Mouse (Mus musculus): ENCODE data around the gene Cdk9. TPM values are rescaled to one million over a fixed set of nuclear protein-coding genes. Genes with fewer than 3 reads are reported as not detected.
A peak's percentile ranks its signal among the peaks of the same experiment; 100 is the strongest.

Gene Cdk9
- polyA plus RNA-seq, 1 experiment from 2014 or later, result 98.3 TPM

GRCm38 (mm10) chr2:32694691-32695090 is 18.2 kb downstream of the Cdk9 start:
- no peak for DNase-seq (ENCODE audit: low spot score)
- Histone ChIP-seq H3K27me3 (ENCODE audit: control insufficient read depth, insufficient read depth, low read length) (no peaks in the 10 kb centered on the region), H3K27ac (replicated peaks; ENCODE audit: low read depth, low read length) (no peak overlapping the region), H3K36me3 (ENCODE audit: control insufficient read depth, insufficient read depth, low read length) (no peaks in the 10 kb centered on the region), H3K4me1 (ENCODE audit: control insufficient read depth, insufficient read depth, low read length) (peaks cover 3% of the 10 kb centered on the region; the same call in 1 of the 2 replicates), H3K4me2 (ENCODE audit: low read depth, severe bottlenecking) (peak overlapping the region; percentile 79; the same call in 1 of the 2 replicates), H3K4me3 (ENCODE audit: low read depth, low read length) (peak overlapping the region; percentile 61; the same call in 1 of the 2 replicates), H3K9ac (ENCODE audit: low read length) (peak overlapping the region; percentile 5; the same call in 1 of the 2 replicates), H3K9me3 (ENCODE audit: control insufficient read depth, low read length) (no peaks in the 10 kb centered on the region)
- no peak for ATAC-seq (ENCODE audit: insufficient number of reproducible peaks, low FRiP score, low TSS enrichment, low read depth)
- WGBS, result 89% methylated on average over 12 of the region's 12 CpGs

GRCm38 (mm10) chr2:32693823-32694411 is 19.0 kb downstream of the Cdk9 start:
- Histone ChIP-seq H3K27ac (replicated peaks; ENCODE audit: low read depth, low read length) (0 out of 2 replicates have a peak overlapping the region, but pooled peaks have one; percentile 1), H3K27me3 (ENCODE audit: control insufficient read depth, insufficient read depth, low read length) (no peaks in the 10 kb centered on the region), H3K9ac (ENCODE audit: low read length) (peak overlapping the region; percentile 84), H3K36me3 (ENCODE audit: control insufficient read depth, insufficient read depth, low read length) (no peaks in the 10 kb centered on the region), H3K4me1 (ENCODE audit: control insufficient read depth, insufficient read depth, low read length) (peaks cover 3% of the 10 kb centered on the region; the same call in 1 of the 2 replicates), H3K4me2 (ENCODE audit: low read depth, severe bottlenecking) (peak overlapping the region; percentile 79), H3K4me3 (ENCODE audit: low read depth, low read length) (peak overlapping the region; percentile 61), H3K9me3 (ENCODE audit: control insufficient read depth, low read length) (no peaks in the 10 kb centered on the region)
- DNase-seq (ENCODE audit: low spot score) (peak; percentile 99), ATAC-seq (ENCODE audit: insufficient number of reproducible peaks, low FRiP score, low TSS enrichment, low read depth) (peak; percentile 96)
- WGBS, result under 1% methylated on average over 51 of the region's 51 CpGs

- WGBS, result 29% methylated on average over 7 of the region's 7 CpGs
- no peaks in the 10 kb centered on the region for H3K36me3 ChIP-seq (ENCODE audit: control insufficient read depth, insufficient read depth, low read length)
- ATAC-seq (ENCODE audit: insufficient number of reproducible peaks, low FRiP score, low TSS enrichment, low read depth), result no peak
- no peaks in the 10 kb centered on the region for H3K27me3 ChIP-seq (ENCODE audit: control insufficient read depth, insufficient read depth, low read length)
- peak overlapping the region; percentile 84; the same call in 1 of the 2 replicates for H3K9ac ChIP-seq (ENCODE audit: low read length)
- peak overlapping the region; percentile 61 for H3K4me3 ChIP-seq (ENCODE audit: low read depth, low read length)
- H3K9me3 ChIP-seq (ENCODE audit: control insufficient read depth, low read length), result no peaks in the 10 kb centered on the region
- H3K4me2 ChIP-seq (ENCODE audit: low read depth, severe bottlenecking), result peak overlapping the region; percentile 79
- no peak for DNase-seq (ENCODE audit: low spot score)
- peaks cover 3% of the 10 kb centered on the region; the same call in 1 of the 2 replicates for H3K4me1 ChIP-seq (ENCODE audit: control insufficient read depth, insufficient read depth, low read length)
- no peak overlapping the region for H3K27ac ChIP-seq (replicated peaks; ENCODE audit: low read depth, low read length)
These were observed 19.6 kb downstream of the Cdk9 start for GRCm38 (mm10) chr2:32693282-32693681.

GRCm38 (mm10) chr2:32692496-32692895 is 20.4 kb downstream of the Cdk9 start:
- DNase-seq (ENCODE audit: low spot score) (no peak), ATAC-seq (ENCODE audit: insufficient number of reproducible peaks, low FRiP score, low TSS enrichment, low read depth) (no peak)
- WGBS, result 96% methylated on average over 14 of the region's 14 CpGs
- H3K27me3 ChIP-seq (ENCODE audit: control insufficient read depth, insufficient read depth, low read length), result no peaks in the 10 kb centered on the region
- no peak overlapping the region for H3K4me3 ChIP-seq (ENCODE audit: low read depth, low read length)
- H3K4me2 ChIP-seq (ENCODE audit: low read depth, severe bottlenecking), result no peak overlapping the region; the same call in 1 of the 2 replicates
- no peaks in the 10 kb centered on the region for H3K9me3 ChIP-seq (ENCODE audit: control insufficient read depth, low read length)
- no peak overlapping the region for H3K27ac ChIP-seq (replicated peaks; ENCODE audit: low read depth, low read length)
- H3K36me3 ChIP-seq (ENCODE audit: control insufficient read depth, insufficient read depth, low read length), result peaks cover 3% of the 10 kb centered on the region; the same call in 1 of the 2 replicates
- no peak overlapping the region for H3K9ac ChIP-seq (ENCODE audit: low read length)
- H3K4me1 ChIP-seq (ENCODE audit: control insufficient read depth, insufficient read depth, low read length), result peaks cover 3% of the 10 kb centered on the region; the same call in 1 of the 2 replicates

- H3K4me2 ChIP-seq (ENCODE audit: low read depth, severe bottlenecking), result no peak overlapping the region
- no peaks in the 10 kb centered on the region for H3K27me3 ChIP-seq (ENCODE audit: control insufficient read depth, insufficient read depth, low read length)
- no peaks in the 10 kb centered on the region for H3K9me3 ChIP-seq (ENCODE audit: control insufficient read depth, low read length)
- H3K9ac ChIP-seq (ENCODE audit: low read length), result no peak overlapping the region
- no peak overlapping the region for H3K27ac ChIP-seq (replicated peaks; ENCODE audit: low read depth, low read length)
- no peak overlapping the region for H3K4me3 ChIP-seq (ENCODE audit: low read depth, low read length)
- ATAC-seq (ENCODE audit: insufficient number of reproducible peaks, low FRiP score, low TSS enrichment, low read depth) (no peak), DNase-seq (ENCODE audit: low spot score) (no peak)
- 83% methylated on average over 11 of the region's 11 CpGs for WGBS
- H3K36me3 ChIP-seq (ENCODE audit: control insufficient read depth, insufficient read depth, low read length), result peaks cover 15% of the 10 kb centered on the region
- H3K4me1 ChIP-seq (ENCODE audit: control insufficient read depth, insufficient read depth, low read length), result peaks cover 3% of the 10 kb centered on the region; the same call in 1 of the 2 replicates
These were observed 21.8 kb downstream of the Cdk9 start for GRCm38 (mm10) chr2:32691041-32691440.

GRCm38 (mm10) chr2:32689420-32689819 is 23.5 kb downstream of the Cdk9 start:
- H3K27ac ChIP-seq (replicated peaks; ENCODE audit: low read depth, low read length), result no peak overlapping the region
- H3K9me3 ChIP-seq (ENCODE audit: control insufficient read depth, low read length), result no peaks in the 10 kb centered on the region
- WGBS, result 31% methylated on average over 5 of the region's 5 CpGs
- H3K4me3 ChIP-seq (ENCODE audit: low read depth, low read length), result no peak overlapping the region
- H3K9ac ChIP-seq (ENCODE audit: low read length), result no peak overlapping the region
- no peaks in the 10 kb centered on the region for H3K27me3 ChIP-seq (ENCODE audit: control insufficient read depth, insufficient read depth, low read length)
- ATAC-seq (ENCODE audit: insufficient number of reproducible peaks, low FRiP score, low TSS enrichment, low read depth) (no peak), DNase-seq (ENCODE audit: low spot score) (peak; percentile 94)
- no peak overlapping the region for H3K4me2 ChIP-seq (ENCODE audit: low read depth, severe bottlenecking)
- peaks cover 3% of the 10 kb centered on the region; the same call in 1 of the 2 replicates for H3K4me1 ChIP-seq (ENCODE audit: control insufficient read depth, insufficient read depth, low read length)
- peaks cover 20% of the 10 kb centered on the region for H3K36me3 ChIP-seq (ENCODE audit: control insufficient read depth, insufficient read depth, low read length)

- no peaks in the 10 kb centered on the region for H3K4me1 ChIP-seq (ENCODE audit: control insufficient read depth, insufficient read depth, low read length)
- 97% methylated on average over 8 of the region's 8 CpGs for WGBS
- H3K4me2 ChIP-seq (ENCODE audit: low read depth, severe bottlenecking), result no peak overlapping the region
- no peaks in the 10 kb centered on the region for H3K9me3 ChIP-seq (ENCODE audit: control insufficient read depth, low read length)
- no peak for ATAC-seq (ENCODE audit: insufficient number of reproducible peaks, low FRiP score, low TSS enrichment, low read depth)
- H3K9ac ChIP-seq (ENCODE audit: low read length), result 0 out of 2 replicates have a peak overlapping the region, but pooled peaks have one; percentile 9
- no peak overlapping the region for H3K27ac ChIP-seq (replicated peaks; ENCODE audit: low read depth, low read length)
- no peak for DNase-seq (ENCODE audit: low spot score)
- H3K4me3 ChIP-seq (ENCODE audit: low read depth, low read length), result no peak overlapping the region
- H3K36me3 ChIP-seq (ENCODE audit: control insufficient read depth, insufficient read depth, low read length), result peaks cover 20% of the 10 kb centered on the region
- no peaks in the 10 kb centered on the region for H3K27me3 ChIP-seq (ENCODE audit: control insufficient read depth, insufficient read depth, low read length)
These were observed 25.3 kb downstream of the Cdk9 start for GRCm38 (mm10) chr2:32687562-32687961.

GRCm38 (mm10) chr2:32686640-32687039 is 26.2 kb downstream of the Cdk9 start:
- WGBS, result 87% methylated on average over 6 of the region's 6 CpGs
- H3K36me3 ChIP-seq (ENCODE audit: control insufficient read depth, insufficient read depth, low read length), result peaks cover 20% of the 10 kb centered on the region
- no peak overlapping the region for H3K27ac ChIP-seq (replicated peaks; ENCODE audit: low read depth, low read length)
- ATAC-seq (ENCODE audit: insufficient number of reproducible peaks, low FRiP score, low TSS enrichment, low read depth) (no peak), DNase-seq (ENCODE audit: low spot score) (no peak)
- no peak overlapping the region for H3K4me3 ChIP-seq (ENCODE audit: low read depth, low read length)
- H3K4me1 ChIP-seq (ENCODE audit: control insufficient read depth, insufficient read depth, low read length), result no peaks in the 10 kb centered on the region
- no peaks in the 10 kb centered on the region for H3K9me3 ChIP-seq (ENCODE audit: control insufficient read depth, low read length)
- H3K4me2 ChIP-seq (ENCODE audit: low read depth, severe bottlenecking), result no peak overlapping the region
- no peaks in the 10 kb centered on the region for H3K27me3 ChIP-seq (ENCODE audit: control insufficient read depth, insufficient read depth, low read length)
- no peak overlapping the region for H3K9ac ChIP-seq (ENCODE audit: low read length)
